Mouse (Mus musculus): ENCODE data around the gene Brca1. TPM values are rescaled to one million over a fixed set of nuclear protein-coding genes. Genes with fewer than 3 reads are reported as not detected.
"Not testable (repeated sequence)": the region's sequence is repeated elsewhere in the genome, so short reads cannot be mapped to it uniquely, and the experiment has no call there.

The Brca1 gene
- polyA plus RNA-seq, 1 experiment from 2014 or later: 10.5 TPM

DNA sequence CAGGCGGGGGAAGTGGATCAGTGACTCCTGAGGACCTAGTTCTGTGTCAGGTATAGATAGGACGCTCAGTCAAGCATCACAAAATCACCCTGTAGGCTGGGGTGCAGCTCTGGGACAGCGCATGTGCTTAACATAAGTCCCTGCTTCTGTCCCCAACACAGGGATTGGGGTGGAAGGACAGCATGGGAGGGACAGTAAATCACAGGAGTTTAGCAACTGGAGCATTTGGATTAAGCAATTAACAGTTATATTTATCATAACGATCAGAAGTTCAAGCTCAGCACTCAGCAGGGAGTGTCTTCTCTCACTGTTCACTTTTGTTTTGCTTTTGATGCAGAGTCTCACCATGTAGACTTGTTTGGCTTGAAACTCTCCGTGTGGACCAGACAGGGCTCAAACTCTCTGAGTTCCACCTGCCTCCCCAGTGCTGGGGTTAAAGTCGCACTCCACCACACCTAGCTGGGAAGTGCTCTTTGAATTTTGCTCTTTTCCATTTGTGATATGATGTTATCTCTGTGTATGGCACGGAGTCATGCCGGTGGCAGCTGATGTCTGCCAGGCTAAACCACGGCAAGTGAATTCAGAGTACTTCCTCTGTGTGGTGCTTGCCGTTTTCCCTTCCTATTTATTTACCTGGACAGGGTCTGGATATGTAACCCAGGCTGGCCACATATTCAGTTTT, 99.5 kb downstream of the Brca1 start:
- Histone ChIP-seq H3K27me3 (ENCODE audit: control insufficient read depth, insufficient read depth, low read depth, low read length) (no peaks in the 10 kb centered on the region), H3K4me3 (ENCODE audit: low read depth, low read length) (no peak overlapping the region), H3K27ac (ENCODE audit: low read length) (no peak overlapping the region), H3K4me2 (ENCODE audit: low read depth, low read length) (no peak overlapping the region), H3K9ac (ENCODE audit: low read depth, low read length) (no peak overlapping the region), H3K4me1 (ENCODE audit: control insufficient read depth, low read depth, low read length) (peaks cover 27% of the 10 kb centered on the region), H3K9me3 (replicated peaks; ENCODE audit: control insufficient read depth, low read length) (no peaks in the 10 kb centered on the region), H3K36me3 (ENCODE audit: control insufficient read depth, insufficient read depth) (no peaks in the 10 kb centered on the region)
- WGBS (ENCODE audit: insufficient replicate concordance): 53% methylated on average over 10 of the region's 10 CpGs
- no peak for ATAC-seq (ENCODE audit: low read depth)

DNA sequence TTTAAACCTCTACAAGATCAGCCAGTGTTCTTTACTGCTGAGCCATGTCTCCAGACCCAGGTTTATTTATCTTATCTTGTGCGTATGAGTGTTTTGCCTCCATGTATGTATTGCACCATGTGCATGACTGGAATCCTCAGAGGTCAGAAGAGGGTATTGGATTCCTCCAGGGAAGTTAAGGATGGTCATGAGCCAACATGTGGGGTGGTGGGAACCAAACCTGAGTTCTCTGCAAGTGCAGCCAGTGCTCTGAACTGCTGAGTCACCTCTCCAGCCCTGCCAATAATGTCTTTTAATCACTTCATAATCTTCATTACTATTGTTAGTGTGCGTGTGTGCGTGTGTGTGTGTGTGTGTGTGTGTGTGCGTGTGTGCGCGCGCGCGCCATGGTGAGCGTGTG, 100.2 kb downstream of the Brca1 start:
- H3K4me2 ChIP-seq (ENCODE audit: low read depth, low read length): no peak overlapping the region
- no peak overlapping the region for H3K9ac ChIP-seq (ENCODE audit: low read depth, low read length)
- 84% methylated on average over 10 of the region's 10 CpGs for WGBS (ENCODE audit: insufficient replicate concordance)
- H3K27me3 ChIP-seq (ENCODE audit: control insufficient read depth, insufficient read depth, low read depth, low read length): no peaks in the 10 kb centered on the region
- no peaks in the 10 kb centered on the region for H3K9me3 ChIP-seq (replicated peaks; ENCODE audit: control insufficient read depth, low read length)
- no peak for ATAC-seq (ENCODE audit: low read depth)
- no peak overlapping the region for H3K27ac ChIP-seq (ENCODE audit: low read length)
- no peak overlapping the region for H3K4me3 ChIP-seq (ENCODE audit: low read depth, low read length)
- no peaks in the 10 kb centered on the region for H3K36me3 ChIP-seq (ENCODE audit: control insufficient read depth, insufficient read depth)
- peaks cover 27% of the 10 kb centered on the region for H3K4me1 ChIP-seq (ENCODE audit: control insufficient read depth, low read depth, low read length)

DNA sequence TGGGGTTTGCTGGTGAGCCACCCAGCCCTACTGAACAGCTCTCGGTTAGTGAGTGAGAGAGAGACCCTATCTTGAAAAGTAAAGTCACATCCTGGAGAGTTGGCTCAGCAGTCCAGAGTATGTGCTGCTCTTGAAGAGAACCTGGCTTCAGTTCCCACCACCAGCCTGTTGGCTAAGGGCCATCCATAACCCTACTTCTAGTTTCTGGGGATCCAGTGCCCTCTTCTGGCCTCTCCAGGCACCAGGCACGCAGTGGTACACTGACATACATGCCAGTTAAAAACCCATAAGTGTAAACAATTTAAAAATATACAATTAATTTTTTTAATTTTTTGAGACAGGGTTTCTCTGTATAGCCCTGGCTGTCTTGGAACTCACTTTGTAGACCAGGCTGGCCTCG, 101.4 kb downstream of the Brca1 start:
- 77% methylated on average over 3 of the region's 3 CpGs for WGBS (ENCODE audit: insufficient replicate concordance)
- peaks cover 27% of the 10 kb centered on the region for H3K4me1 ChIP-seq (ENCODE audit: control insufficient read depth, low read depth, low read length)

DNA sequence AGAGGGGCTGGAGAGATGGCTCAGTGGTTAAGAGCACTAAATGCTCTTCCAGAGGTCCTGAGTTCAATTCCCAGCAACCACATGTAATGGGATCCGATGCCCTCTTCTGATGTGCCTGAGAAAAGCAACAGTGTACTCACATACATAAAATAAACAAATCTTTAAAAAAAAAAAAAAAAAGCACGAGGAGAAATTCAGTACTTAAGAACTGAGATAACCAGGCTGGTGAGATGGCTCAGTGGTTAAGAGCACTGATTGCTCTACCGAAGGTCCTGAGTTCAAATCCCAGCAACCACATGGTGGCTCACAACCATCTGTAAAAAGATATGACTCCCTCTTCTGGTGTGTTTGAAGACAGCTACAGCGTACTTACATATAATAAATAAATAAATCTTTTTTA, 102.2 kb downstream of the Brca1 start:
- Histone ChIP-seq H3K4me1 (ENCODE audit: control insufficient read depth, low read depth, low read length) (peaks cover 29% of the 10 kb centered on the region), H3K9ac (ENCODE audit: low read depth, low read length) (peak overlapping the region; percentile 85; the same call in 1 of the 2 replicates)

More for the DNA sequence above, 101.4 kb downstream of the Brca1 start:
- H3K36me3 ChIP-seq (ENCODE audit: control insufficient read depth, insufficient read depth): no peaks in the 10 kb centered on the region
- no peak overlapping the region for H3K9ac ChIP-seq (ENCODE audit: low read depth, low read length)
- no peak for ATAC-seq (ENCODE audit: low read depth)
- H3K9me3 ChIP-seq (replicated peaks; ENCODE audit: control insufficient read depth, low read length): no peaks in the 10 kb centered on the region
- H3K27me3 ChIP-seq (ENCODE audit: control insufficient read depth, insufficient read depth, low read depth, low read length): no peaks in the 10 kb centered on the region
- no peak overlapping the region for H3K4me3 ChIP-seq (ENCODE audit: low read depth, low read length)
- H3K27ac ChIP-seq (ENCODE audit: low read length): no peak overlapping the region
- no peak overlapping the region for H3K4me2 ChIP-seq (ENCODE audit: low read depth, low read length)

DNA sequence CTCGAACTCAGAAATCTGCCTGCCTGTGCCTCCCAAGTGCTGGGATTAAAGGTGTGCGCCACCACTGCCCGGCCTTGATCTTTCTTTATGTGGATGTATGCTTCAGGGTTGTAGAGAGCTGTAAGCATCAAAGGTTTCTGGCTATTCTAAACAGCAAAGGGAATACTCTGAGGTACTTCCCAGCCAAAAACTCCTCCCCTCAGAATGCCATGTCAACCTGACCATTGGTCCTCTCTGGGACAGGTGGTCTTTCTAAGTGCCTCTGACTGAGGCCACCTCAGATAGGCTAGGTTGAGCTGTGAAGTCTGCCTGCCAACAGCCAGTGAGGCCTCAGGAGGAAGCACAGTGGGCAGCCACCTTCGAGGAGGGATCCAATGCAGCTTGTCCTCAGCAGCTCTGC, 102.9 kb downstream of the Brca1 start:
- peak overlapping the region; percentile 85 for H3K9ac ChIP-seq (ENCODE audit: low read depth, low read length)
- H3K4me1 ChIP-seq (ENCODE audit: control insufficient read depth, low read depth, low read length): peaks cover 32% of the 10 kb centered on the region
- peak overlapping the region; percentile 67 for H3K4me2 ChIP-seq (ENCODE audit: low read depth, low read length)
- H3K36me3 ChIP-seq (ENCODE audit: control insufficient read depth, insufficient read depth): peaks cover 13% of the 10 kb centered on the region
- H3K27me3 ChIP-seq (ENCODE audit: control insufficient read depth, insufficient read depth, low read depth, low read length): no peaks in the 10 kb centered on the region
- no peaks in the 10 kb centered on the region for H3K9me3 ChIP-seq (replicated peaks; ENCODE audit: control insufficient read depth, low read length)
- H3K4me3 ChIP-seq (ENCODE audit: low read depth, low read length): peak overlapping the region; percentile 86
- WGBS (ENCODE audit: insufficient replicate concordance): 35% methylated on average over 4 of the region's 4 CpGs
- H3K27ac ChIP-seq (ENCODE audit: low read length): peak overlapping the region; percentile 95
- ATAC-seq (ENCODE audit: low read depth): peak; percentile 33

More for the DNA sequence above, 102.2 kb downstream of the Brca1 start:
- not testable (repeated sequence) for ATAC-seq (ENCODE audit: low read depth); H3K9me3 ChIP-seq (replicated peaks; ENCODE audit: control insufficient read depth, low read length); H3K36me3 ChIP-seq (ENCODE audit: control insufficient read depth, insufficient read depth); H3K27me3 ChIP-seq (ENCODE audit: control insufficient read depth, insufficient read depth, low read depth, low read length)
- peak overlapping the region; percentile 95 for H3K27ac ChIP-seq (ENCODE audit: low read length)
- H3K4me3 ChIP-seq (ENCODE audit: low read depth, low read length): peak overlapping the region; percentile 86
- 65% methylated on average over 4 of the region's 4 CpGs for WGBS (ENCODE audit: insufficient replicate concordance)
- peak overlapping the region; percentile 67 for H3K4me2 ChIP-seq (ENCODE audit: low read depth, low read length)

DNA sequence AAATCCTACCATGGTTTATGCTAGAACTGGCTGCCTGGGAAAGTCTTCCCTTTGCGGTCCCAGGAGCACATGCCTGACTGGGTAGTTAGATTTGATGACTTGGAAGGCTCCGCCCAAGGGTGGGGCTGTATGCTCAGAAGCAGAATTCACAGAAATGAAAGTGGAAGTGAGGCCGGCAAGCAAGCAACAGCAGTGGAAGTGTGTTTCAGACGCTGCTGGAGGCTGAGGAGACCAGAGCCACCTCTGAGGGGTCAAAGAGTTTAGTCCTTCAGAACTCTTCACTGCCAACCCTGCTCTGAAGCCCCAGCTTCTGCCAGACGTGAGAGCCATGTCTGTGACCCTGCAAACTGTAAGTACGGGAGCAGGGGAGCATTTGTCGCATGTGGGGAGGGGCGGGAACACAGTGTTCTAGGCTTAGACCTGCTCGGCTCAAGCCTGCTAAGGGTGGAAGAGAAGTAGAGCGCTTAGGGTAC, 103.4 kb downstream of the Brca1 start, which contains the start of gene Ifi35:
Gene Ifi35, plus strand, starts transcription at position 134 of the 473 bp plus-strand sequence.
- H3K9me3 ChIP-seq (replicated peaks; ENCODE audit: control insufficient read depth, low read length): no peaks in the 10 kb centered on the region
- peak; percentile 87 for ATAC-seq (ENCODE audit: low read depth)
- peak within 1 kb of the TSS; percentile 85 for H3K9ac ChIP-seq (ENCODE audit: low read depth, low read length)
- H3K27me3 ChIP-seq (ENCODE audit: control insufficient read depth, insufficient read depth, low read depth, low read length): no peaks in the 10 kb centered on the region
- H3K36me3 ChIP-seq (ENCODE audit: control insufficient read depth, insufficient read depth): peaks cover 18% of the 10 kb centered on the region
- 2% methylated on average over 10 of the region's 10 CpGs for WGBS (ENCODE audit: insufficient replicate concordance)
- peak within 1 kb of the TSS; percentile 67 for H3K4me2 ChIP-seq (ENCODE audit: low read depth, low read length)
- peaks cover 37% of the 10 kb centered on the region for H3K4me1 ChIP-seq (ENCODE audit: control insufficient read depth, low read depth, low read length)
- H3K4me3 ChIP-seq (ENCODE audit: low read depth, low read length): peak within 1 kb of the TSS; percentile 86
- peak within 1 kb of the TSS; percentile 95 for H3K27ac ChIP-seq (ENCODE audit: low read length)

DNA sequence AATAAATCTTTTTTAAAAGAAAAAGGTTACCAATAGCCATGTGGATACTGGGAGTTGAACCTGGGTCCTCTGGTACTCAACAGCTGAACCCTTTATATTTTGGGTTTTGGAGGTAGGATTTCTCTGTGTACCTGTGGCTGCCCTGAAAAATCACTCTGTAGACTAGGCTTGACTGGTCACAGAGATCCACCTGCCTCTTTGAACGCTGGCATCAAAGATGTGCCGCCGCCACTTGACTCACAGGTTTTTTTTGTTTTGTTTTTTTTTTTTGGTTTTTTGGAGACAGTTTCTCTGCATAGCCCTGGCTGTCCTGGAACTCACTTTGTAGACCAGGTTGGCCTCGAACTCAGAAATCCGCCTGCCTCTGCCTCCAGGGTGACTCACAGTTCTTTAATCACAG, 104.0 kb downstream of the Brca1 start:
- no peak for ATAC-seq (ENCODE audit: low read depth)
- Histone ChIP-seq H3K9ac (ENCODE audit: low read depth, low read length) (peak overlapping the region; percentile 85; the same call in 1 of the 2 replicates), H3K36me3 (ENCODE audit: control insufficient read depth, insufficient read depth) (peaks cover 18% of the 10 kb centered on the region), H3K27me3 (ENCODE audit: control insufficient read depth, insufficient read depth, low read depth, low read length) (no peaks in the 10 kb centered on the region), H3K9me3 (replicated peaks; ENCODE audit: control insufficient read depth, low read length) (no peaks in the 10 kb centered on the region), H3K4me1 (ENCODE audit: control insufficient read depth, low read depth, low read length) (peaks cover 42% of the 10 kb centered on the region), H3K4me3 (ENCODE audit: low read depth, low read length) (peak overlapping the region; percentile 86), H3K4me2 (ENCODE audit: low read depth, low read length) (peak overlapping the region; percentile 67), H3K27ac (ENCODE audit: low read length) (peak overlapping the region; percentile 95)
- WGBS (ENCODE audit: insufficient replicate concordance): 81% methylated on average over 5 of the region's 5 CpGs

DNA sequence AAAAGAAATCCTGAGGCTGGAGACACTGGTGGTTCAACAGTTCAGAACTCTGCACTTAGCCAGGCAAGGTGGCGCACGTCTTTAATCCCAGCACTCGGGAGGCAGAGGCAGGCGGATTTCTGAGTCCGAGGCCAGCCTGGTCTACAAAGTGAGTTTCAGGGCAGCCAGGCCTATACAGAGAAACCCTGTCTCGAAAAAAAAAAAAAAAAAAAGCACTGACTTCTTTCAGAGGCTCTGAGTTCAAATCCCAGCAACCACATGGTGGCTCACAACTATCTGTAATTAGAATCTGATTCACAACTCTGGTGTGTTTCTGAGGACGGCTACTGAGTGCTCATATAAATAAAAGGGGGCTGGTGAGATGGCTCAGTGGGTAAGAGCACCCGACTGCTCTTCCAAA, 104.9 kb downstream of the Brca1 start:
- H3K4me1 ChIP-seq (ENCODE audit: control insufficient read depth, low read depth, low read length): peaks cover 37% of the 10 kb centered on the region
- 78% methylated on average over 8 of the region's 8 CpGs for WGBS (ENCODE audit: insufficient replicate concordance)
- not testable (repeated sequence) for H3K27me3 ChIP-seq (ENCODE audit: control insufficient read depth, insufficient read depth, low read depth, low read length); H3K9ac ChIP-seq (ENCODE audit: low read depth, low read length); H3K27ac ChIP-seq (ENCODE audit: low read length); H3K9me3 ChIP-seq (replicated peaks; ENCODE audit: control insufficient read depth, low read length); H3K4me3 ChIP-seq (ENCODE audit: low read depth, low read length); ATAC-seq (ENCODE audit: low read depth); H3K4me2 ChIP-seq (ENCODE audit: low read depth, low read length)
- peaks cover 18% of the 10 kb centered on the region for H3K36me3 ChIP-seq (ENCODE audit: control insufficient read depth, insufficient read depth)

DNA sequence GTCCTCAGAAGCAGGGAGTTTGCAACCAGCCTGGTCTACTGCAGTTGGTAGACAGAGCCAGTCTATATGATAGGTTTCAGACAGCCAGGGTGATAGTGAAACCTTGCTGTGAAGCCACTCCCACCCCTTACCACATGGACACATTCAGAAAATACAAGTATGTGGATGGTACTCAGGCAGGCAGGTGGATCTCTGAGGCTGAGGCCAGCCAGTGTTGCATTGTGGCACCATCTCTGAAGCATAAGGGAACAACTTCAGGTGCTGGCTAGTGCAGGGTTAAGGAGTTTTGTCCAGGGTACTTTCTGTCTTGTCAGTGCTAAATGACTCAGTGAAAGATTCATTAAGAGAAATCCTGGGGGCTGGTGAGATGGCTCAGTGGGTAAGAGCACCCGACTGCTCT, 105.4 kb downstream of the Brca1 start:
- Histone ChIP-seq H3K27me3 (ENCODE audit: control insufficient read depth, insufficient read depth, low read depth, low read length) (no peaks in the 10 kb centered on the region), H3K27ac (ENCODE audit: low read length) (0 out of 2 replicates have a peak overlapping the region, but pooled peaks have one; percentile 4), H3K9ac (ENCODE audit: low read depth, low read length) (no peak overlapping the region), H3K4me2 (ENCODE audit: low read depth, low read length) (no peak overlapping the region), H3K4me3 (ENCODE audit: low read depth, low read length) (no peak overlapping the region), H3K36me3 (ENCODE audit: control insufficient read depth, insufficient read depth) (peaks cover 18% of the 10 kb centered on the region), H3K9me3 (replicated peaks; ENCODE audit: control insufficient read depth, low read length) (no peaks in the 10 kb centered on the region), H3K4me1 (ENCODE audit: control insufficient read depth, low read depth, low read length) (peaks cover 32% of the 10 kb centered on the region)
- WGBS (ENCODE audit: insufficient replicate concordance): 71% methylated on average over 1 of the region's 1 CpGs
- no peak for ATAC-seq (ENCODE audit: low read depth)

Measured in liver, embryonic 16.5 days (tissue).